Mouse (Mus musculus): ENCODE measurements around the gene Celf5.

Celf5 gene

DNA sequence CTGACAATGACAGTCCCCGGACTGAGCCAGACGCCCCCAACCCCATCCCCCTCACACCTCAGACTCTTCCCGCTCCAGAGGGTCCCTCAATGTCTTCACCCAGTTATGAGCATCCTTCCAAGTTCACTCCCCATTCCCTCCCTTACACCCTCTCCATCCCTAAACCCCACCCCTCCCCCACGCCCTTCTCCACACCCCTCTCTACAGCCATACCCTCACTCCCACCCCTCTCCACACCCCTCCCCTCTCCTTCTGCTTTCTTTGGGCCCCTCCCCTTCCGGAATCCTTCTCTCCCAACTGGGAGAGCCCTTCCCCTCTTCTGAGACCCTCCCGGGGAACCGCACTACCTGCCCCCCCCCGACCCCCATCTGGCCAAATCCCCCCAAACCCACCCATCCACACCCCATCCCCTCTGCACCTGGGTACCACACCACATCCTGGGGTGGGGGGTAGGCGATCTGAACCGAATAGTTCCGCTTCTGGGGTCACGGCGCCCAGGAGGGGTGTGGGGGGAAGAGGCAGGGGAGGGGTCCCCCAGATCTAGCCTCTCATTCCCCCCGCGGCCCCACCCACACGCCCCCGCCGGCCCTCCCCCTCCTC lies 10.0 kb downstream of the Celf5 start:
- no peak for DNase-seq (ENCODE audit: low read depth, low spot score)

DNA sequence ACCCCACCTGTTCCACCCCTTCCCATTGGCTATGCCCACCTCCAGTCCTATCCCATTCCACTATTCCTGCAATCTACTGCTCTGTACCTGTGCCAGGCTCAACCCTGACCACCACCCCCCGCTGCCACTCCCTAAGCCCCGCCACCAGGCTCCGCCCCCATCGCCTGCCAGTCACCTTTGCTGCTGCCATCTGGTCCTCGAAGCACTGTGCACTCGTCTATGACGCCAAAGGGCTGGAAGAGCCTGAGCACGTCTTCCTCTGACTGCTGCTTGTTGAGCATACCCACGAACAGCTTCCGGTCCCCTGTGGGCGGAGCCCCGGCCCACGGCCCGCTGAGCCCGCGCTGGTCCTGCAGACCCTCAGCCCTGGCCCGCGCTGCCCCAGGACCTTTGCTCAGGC lies 12.1 kb downstream of the Celf5 start:
- peak; percentile 79 for DNase-seq (ENCODE audit: low read depth, low spot score)

DNA sequence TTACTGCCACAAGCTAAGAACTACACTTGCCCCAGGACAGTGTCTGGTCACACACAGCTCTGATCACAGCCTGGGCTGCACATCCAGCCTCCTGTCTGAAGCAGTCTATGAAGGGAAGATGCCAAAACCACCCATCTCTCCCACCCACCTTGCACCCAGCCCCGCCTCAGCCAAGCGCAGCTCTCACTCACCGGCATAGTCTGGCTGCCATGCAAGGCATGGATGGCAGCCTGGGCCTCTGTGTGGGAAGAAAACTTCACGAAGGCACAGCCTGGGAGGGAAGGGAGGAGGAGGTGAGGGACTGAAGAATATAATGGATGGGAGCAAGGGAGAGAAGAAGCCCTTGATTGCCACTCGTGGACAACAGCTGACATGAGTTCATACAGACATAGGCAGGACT lies 13.3 kb downstream of the Celf5 start:
- DNase-seq (ENCODE audit: low read depth, low spot score), result no peak

DNA sequence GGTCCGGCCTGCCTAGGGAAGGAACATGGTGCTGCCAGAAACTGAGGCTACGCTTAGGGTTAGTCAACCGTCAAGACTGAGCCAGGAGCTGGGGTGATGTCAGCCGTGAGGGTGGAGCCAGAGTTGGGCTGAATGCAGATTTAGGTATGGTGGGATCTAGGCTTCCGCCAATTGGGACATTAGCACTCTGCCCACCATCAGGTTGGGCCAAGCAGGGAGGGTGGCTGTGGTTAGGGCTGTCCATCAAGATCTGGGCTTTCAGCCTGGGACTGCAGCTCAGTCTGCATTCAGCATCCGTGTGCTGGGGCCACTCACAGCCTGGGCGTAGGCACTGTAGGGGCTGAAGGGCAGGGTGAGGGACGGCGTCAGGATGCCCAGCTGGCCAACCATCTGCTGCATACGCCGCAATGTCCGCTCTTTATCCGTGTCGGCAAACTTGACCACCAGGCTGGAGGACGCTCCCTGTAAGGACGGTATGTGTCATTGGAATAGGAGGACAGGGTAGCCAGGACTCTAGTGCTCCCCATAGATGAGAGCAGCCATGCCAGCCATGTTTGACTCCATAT lies 14.8 kb downstream of the Celf5 start:
- DNase-seq (ENCODE audit: low read depth, low spot score), result no peak

DNA sequence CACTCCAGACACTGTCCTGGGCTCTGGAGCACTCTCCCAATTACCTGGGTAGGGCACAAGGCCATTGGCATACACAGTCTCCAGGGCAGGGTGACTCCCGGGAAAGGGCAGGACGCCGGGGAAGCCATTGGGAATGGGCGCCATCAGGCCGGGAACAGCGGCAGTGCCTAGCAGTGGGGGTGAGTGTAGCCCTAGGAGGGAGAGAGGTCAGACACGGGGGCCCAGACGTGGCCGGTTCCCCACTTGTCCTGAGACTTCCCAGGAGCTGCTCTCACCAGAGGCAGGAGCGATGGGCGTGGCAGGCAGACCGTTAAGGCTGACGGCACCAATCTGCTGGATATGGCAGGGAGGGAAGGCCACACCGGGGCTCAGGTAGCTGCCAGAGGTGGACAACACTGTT lies 15.6 kb downstream of the Celf5 start:
- no peak for DNase-seq (ENCODE audit: low read depth, low spot score)

DNA sequence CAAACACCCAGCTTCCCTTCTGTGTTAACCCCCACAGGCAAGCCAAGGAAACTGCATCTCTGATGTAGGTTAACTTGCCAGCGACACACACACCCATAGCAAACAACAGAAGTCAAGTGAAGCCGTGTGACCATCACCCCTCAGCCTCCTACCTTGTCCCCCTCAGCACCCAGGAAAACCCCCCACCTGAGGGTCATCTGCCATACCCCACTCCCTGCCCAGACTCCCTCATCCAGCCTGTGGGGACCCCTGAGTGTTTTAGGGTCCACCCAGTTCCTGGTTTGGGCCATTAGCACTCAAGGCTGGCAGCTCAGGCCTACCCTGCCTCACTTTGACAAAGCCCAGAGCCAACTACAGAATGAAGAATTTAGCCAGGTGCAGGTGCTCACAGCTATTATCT lies 16.4 kb downstream of the Celf5 start:
- DNase-seq (ENCODE audit: low read depth, low spot score), result no peak

DNA sequence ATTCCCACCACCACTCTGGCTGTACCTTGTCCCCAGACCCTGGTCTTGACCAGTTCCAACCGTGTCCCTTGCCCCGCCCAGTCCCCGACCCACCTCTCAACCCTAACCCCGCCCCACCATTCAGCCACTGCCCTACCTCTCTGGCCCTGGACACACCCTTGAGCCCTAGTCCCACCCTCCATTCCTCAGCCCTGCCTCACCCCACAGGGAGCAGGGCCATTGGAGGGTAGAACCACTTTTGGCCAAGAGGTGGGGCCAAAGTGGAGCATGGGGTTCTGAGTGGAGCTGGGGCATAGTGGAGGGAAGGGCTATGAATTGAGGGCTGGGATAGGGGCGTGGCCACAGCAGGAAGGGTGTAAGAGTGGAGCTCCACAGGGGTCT lies 17.3 kb downstream of the Celf5 start:
- DNase-seq (ENCODE audit: low read depth, low spot score), result no peak

DNA sequence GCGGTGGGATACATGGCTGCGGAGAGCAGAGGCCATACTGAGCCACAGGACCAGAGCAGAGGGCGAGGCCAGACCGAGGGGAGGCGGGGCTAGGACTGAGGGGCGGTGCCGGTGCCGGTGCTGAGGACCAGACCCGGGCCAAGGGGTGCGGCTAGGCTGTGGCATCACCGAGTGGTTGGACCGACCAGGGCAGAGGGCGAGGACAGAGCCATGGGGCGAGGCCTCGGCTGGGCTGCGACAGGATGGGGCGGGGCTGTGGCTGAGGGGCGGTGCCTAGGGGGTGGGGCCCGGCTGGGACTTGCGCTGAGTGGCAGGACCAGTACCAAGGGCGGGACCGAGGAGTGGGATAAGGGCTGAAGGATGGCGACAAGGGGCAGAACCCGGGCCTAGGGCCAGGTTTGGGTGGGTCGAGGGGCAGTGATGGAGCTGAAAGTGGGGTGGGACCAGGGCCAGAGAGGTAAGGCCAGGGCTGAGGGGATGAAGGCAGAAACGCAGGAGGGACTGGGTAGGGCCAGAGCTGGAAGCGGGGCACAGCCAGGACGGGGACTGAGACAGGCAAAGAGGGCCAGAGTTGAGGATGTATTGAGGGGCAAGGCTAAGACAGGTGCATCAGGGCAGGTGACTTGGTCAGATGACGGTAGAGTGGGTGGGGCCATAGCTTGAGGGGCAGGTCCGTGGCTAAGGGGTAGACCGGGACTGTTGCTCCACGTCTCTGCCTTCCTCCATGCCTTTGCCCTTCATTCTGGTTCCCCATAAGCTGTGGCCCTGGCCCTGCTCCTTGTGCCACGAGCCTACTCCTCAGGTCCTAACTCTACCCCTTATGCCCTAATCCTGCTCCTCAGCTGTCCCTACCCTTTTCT lies 17.9 kb downstream of the Celf5 start:
- DNase-seq (ENCODE audit: low read depth, low spot score), result peak; percentile 71

DNA sequence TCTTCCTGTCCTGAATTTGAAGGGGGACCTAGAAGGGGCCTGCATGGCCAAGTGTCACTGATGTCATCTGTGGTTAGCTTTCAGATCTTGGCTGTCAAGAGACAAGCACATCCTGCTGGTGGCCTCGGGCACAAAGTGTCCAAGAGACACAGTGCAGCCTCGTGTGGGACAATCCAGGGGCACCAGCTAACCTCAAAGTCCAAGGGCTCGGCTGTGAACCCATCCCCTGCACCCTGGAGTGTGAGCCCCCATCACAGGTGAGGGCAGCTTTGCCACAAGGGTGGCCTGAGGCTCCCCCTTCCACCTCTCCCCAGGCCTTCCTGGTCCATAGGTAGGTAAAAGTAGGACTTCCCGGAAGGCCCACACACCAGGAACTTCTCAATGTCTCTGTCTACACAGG lies 19.0 kb downstream of the Celf5 start:
- no peak for DNase-seq (ENCODE audit: low read depth, low spot score)

DNA sequence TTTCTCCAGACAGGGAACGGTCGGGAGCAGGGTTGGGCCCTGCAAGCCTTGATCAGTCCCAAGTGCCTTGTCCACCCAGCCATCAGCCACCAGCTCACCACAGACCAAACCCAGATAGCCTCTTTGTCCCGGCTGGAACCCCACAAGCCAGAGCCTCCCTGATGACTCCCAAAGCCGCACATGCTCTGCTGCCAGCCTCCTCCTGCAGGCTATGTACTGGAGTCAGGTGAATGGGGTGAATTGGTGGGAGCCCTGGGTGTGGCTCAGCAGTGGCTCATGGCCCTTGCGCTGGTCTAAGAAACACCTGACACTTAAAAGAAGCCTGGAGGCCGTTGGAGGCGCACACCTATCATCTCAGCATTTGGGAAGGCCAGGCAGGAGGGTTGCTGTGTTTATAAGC lies 19.6 kb downstream of the Celf5 start:
- DNase-seq (ENCODE audit: low read depth, low spot score), result no peak

DNA sequence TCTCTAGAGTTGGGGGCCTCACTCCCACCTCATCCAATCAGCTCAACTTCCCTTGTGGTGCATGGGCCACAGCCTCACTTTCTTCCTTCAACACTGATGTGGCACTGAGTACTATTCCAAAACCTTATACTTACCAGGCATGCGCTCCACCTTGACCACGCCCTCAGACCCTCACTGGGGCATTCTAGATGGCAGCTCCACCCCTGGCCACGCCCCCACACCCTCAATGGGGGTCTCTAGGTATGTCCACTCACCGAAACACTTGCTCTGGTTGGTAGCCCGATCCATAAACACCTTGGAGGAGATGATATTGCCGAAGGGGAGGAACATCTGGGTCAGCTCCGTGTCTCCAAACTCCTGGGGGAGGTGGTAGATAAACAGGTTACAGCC lies 20.1 kb downstream of the Celf5 start:
- DNase-seq (ENCODE audit: low read depth, low spot score), result no peak

DNA sequence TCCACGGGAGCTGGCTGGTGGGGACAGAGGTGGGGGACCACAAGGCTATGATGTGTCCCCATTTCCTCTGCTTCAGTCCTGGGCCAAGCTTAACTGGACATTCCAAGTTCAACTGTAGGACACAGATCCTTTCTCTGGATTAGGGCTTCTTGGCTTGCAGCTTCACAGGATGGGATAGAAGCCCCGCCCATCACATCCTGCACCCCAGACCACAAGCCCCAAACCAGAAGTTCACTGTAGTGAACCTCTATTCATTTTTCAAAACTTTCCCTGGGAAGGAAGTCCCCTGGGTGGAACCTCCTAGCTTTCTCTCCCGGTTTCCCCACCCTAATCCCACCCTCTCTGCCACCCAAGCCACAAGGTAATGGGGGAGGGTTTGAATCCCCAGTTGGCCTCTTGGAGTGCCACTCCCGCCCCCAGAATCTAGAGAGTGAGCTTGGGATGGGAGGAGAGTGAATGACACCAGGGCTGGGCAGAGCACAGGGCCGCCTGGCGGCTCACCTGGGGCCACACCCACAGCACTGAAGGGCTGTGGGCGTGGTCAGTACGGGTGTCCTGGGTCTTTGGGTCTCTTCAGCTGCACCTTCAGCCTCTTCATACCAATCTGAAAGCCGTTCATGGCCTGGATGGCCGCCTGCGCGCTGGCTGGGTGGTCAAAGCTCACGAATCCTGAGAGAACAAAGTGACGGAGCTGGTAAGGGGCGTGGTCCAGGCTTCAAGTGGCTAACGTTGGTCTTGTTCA lies 20.7 kb downstream of the Celf5 start:
- no peak for DNase-seq (ENCODE audit: low read depth, low spot score)

DNA sequence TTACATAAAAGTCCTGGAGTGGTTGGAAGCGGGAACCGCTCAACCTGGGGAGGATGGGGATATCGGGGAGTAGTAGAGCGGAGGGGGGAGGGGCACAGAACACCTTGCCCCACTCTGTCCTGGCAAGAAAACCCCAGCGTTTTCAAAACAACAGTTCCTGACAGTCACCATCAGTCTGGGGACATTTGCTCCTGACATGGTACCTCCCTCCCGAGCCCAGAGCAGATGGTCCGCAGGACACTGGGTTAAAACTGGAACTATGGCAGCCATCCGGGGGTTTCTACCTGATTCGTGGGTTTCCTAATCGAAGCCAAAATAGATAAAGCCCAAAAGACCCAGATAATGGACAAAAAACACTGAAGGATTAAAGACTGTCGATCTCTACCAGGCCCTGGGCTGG lies 21.6 kb downstream of the Celf5 start:
- no peak for DNase-seq (ENCODE audit: low read depth, low spot score)

DNA sequence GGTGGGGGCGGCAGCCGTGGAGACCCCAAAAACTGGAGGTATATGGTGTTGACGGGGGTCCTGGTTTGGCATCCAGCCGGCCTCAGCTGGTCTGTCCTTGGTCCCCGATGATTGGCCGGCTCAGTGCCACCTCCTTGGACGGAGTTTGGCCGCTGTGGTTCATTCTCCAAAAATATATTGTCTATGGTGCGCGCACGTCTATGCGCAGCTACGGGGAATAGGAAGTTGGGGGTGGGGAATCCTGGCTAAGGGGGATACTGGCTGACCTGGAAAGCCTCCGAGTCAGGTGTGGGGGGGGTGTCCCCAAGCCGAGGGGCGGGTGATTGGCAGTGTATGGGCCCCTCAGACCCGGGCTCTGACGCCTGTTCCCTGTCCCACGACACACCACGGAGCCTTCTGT lies 22.0 kb downstream of the Celf5 start:
- no peak for DNase-seq (ENCODE audit: low read depth, low spot score)

DNA sequence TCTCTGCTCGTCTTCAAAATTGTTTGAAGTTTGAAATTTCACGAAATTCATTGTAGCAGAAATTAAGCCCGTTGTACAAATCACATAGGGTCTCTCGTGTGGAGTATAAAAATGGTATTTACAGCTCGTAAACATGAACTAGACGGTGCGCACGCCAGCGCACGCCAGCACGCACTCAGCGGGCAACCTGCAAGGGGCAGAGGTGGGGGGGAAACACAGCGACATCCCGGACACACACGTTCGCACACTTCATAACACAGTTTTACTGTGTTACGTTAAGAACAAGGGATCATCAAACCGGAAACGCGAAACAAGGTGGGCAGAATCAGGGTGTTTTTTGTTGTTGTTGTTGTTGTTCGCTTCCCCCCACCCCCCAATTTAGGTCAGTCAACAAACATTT lies 23.1 kb downstream of the Celf5 start:
- DNase-seq (ENCODE audit: low read depth, low spot score), result no peak

DNA sequence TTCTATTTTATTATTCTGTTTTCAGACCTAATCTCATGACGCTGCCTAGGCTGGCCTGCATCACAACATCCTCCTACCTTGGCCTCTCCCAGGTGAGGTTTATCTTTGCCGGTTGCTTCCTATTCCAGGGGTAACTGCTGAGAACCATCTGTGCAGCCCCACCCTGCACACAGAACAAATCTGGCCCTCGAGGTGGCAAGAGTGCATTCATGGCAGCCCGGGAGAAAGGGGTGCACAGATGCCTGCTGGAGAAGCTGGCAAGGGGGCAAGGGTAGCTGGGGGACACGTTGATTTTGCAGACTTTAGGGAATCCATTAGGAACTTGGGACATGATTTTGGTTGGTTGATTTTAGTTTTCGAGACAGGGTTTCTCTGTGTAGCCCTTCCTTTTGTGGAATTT lies 24.2 kb downstream of the Celf5 start:
- DNase-seq (ENCODE audit: low read depth, low spot score), result no peak

DNA sequence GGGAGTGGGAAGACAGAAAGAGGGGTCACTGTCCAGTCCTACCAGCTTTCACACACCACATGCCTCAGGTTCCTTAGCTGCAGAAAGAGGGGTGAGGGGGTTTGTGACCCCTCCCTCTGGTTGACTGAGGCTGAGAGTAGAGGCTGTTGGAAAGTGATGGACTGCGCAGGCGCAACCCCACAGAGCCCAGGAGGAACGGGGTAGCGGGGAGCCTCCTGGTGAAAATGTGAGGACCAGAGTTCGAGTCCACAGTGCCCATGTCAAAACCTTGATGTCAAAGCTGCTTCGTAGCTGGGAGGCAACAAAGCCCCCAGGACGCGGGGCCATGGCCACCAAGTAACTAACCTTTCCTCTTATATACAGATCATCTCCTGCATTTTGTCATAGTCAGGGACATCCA lies 24.9 kb downstream of the Celf5 start:
- DNase-seq (ENCODE audit: low read depth, low spot score), result no peak

DNA sequence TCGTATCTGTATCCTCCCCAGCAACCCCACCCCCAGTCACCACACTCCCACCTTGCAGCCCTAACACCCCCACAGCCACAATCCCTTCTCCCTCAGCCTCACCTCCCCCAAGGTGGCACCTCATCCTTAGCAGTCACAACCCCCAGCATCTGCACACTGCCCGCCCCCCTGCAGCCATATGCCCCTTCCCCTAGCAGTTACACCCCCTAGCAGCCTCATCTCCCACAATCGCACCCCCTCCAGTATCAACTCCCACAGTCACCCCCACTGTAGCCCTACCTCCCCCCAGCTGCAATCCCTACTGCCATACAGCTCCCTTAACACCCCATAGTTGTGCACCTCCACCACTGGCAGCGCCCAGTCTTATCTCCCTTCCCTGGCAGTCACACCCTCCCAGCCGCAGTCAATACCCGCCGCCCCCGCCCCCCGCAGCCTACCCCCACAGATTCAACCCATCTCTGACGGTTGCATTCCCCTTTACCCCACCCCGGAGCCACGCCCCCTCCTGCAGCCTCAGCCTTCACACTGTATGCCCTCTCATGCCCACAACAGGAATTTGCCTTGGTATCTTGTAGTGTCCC lies 25.4 kb downstream of the Celf5 start:
- no peak for DNase-seq (ENCODE audit: low read depth, low spot score)

DNA sequence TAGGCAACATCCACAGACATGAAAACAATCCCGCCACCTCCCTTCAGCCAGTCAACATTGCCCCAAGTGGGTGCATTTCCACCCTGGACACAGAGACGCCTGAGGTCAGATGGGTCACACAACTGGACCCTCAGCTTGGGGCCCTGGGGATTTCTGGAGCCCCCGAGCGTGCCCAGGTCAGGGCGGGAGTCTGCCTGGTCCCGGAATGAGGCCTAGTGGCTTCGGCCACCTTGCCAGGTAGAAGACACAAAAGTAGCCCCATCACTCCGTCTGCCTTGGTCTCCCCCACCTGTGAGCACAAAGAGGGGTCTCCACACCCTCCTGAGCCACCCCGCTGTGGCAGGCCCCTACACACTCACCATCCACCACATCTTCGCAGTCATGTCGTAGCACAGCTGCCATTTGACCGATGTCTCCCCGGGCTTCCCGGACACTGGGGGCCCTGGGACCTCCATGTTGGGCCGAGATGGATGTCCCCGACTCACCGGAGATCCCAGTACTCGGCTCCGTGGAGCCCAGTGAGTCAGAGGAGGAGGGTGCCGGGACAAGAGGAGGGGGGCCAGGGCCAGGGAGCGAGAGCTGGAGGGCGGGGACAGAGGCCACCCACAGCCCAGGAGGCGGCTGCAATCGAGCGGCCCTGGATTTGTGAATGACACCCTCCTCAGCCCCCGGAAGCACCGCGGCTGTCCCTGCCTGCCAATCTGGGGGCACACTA lies 27.2 kb downstream of the Celf5 start, which contains the start of gene Nfic:
TSS of gene Nfic (minus strand) at position 455 of the 715 bp plus-strand sequence.
- DNase-seq (ENCODE audit: low read depth, low spot score), result no peak

DNA sequence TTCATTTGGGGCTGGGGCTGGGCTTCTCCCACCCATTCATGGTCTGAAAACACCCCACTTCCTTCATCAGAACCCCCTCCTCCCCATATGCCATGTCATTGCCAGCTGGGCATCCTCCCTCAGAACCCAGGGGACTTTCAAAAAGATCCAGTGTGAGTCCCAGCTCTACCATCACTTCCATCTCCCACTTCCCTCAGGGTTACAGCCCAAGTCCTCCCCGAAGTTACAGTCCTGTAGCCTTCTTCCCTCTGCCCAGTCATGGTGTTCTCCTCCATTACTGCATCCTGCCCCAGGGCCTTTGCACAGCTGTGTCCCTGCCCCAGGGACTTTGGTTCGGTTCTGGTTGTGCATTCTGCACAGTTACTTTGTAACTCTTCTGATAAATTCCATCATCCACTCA lies 28.4 kb downstream of the Celf5 start:
- no peak for DNase-seq (ENCODE audit: low read depth, low spot score)

DNA sequence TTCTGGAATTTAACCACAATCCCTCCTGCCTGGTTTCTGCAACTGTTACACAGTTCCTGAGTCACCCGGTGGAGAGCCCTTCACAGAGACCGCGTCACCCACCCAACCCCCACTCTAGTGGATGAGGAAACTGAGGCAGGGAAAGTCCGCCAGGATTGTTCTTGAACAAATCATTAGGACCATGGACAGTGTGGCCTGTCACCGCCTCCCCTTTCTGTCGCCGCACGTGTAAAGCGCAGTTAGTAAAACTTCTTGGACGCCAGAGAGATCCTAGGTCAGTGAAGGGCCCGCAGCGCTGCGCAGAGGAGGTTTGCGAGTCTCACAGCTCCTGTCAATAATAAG lies 29.6 kb downstream of the Celf5 start:
- no peak for DNase-seq (ENCODE audit: low read depth, low spot score)

Data from CD4-positive, CD25-positive, alpha-beta regulatory T cell, adult 2 months (primary cell).